Mouse (Mus musculus) megakaryocyte, embryonic 14.5 days (primary cell): Measurements from ENCODE around the gene Nudt7. TPM values are rescaled to one million over a fixed set of nuclear protein-coding genes. Genes with fewer than 3 reads are reported as not detected.

Source experiments
- H3K27me3 ChIP-seq: replicated peaks from 2 replicates; pipeline ENCODE3; 2012; ENCODE audit warnings: inconsistent platforms
- H3K36me3 ChIP-seq: replicated peaks from 2 replicates; pipeline ENCODE3; 2012; ENCODE audit warnings: low read length, inconsistent platforms, mixed read lengths
- H3K4me1 ChIP-seq: 2 replicates; pipeline ENCODE4 v1.6.1; 2012; ENCODE audit warnings: inconsistent platforms
- H3K4me3 ChIP-seq: replicated peaks from 2 replicates; pipeline ENCODE3; 2012; ENCODE audit warnings: moderate library complexity, mild to moderate bottlenecking, inconsistent platforms
- H3K9me3 ChIP-seq: 2 replicates; pipeline ENCODE4 v1.6.1; 2012; ENCODE audit warnings: inconsistent platforms
- FLI1 ChIP-seq: IDR thresholded peaks from 2 replicates; pipeline ENCODE4 v1.6.1; 2012; ENCODE audit warnings: low read length, inconsistent platforms, mixed read lengths
- GATA1 ChIP-seq: IDR thresholded peaks from 3 replicates; pipeline ENCODE4 v1.6.1; 2012; ENCODE audit warnings: mixed read lengths, low read length, inconsistent platforms, borderline replicate concordance
- polyA plus RNA-seq: library from polyadenylated mRNA; stranded (reverse); fragments of >175 nt; gene quantifications from 2 replicates; pipeline ENCODE4 v1.2.3, GENCODE M21; 2012; ENCODE audit warnings: low replicate concordance; ENCODE audit not compliant: insufficient read depth

Gene Nudt7
- polyA plus RNA-seq, 1 experiment, result 12.1 TPM

DNA sequence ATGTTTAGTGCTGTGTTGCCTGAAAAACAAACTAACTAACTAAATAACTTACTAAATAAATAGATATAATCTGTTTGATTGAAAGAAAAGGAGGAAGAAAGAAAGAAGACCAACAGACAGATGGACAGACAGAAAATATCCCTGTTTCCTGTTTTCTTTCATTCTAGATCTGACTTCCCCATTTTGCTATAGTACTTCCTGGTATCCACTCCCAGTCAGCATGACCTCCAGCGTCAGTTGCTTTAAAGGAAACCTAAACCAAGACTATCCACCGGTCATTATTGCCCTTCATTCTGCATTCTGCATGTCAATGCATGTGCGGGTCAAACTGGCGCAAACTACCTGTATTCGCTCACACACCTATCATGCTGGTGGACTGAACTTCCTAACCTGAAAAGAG lies 60.0 kb downstream of the Nudt7 start:
- TF ChIP-seq GATA1, result no peak
- TF ChIP-seq FLI1, result no peak
- no peaks in the 10 kb centered on the region for H3K27me3 ChIP-seq
- no peaks in the 10 kb centered on the region for H3K36me3 ChIP-seq
- H3K4me1 ChIP-seq, result 0 out of 2 replicates have a peak, but pooled peaks cover 3% of the 10 kb centered on the region
- peaks cover 11% of the 10 kb centered on the region; the same call in 1 of the 2 replicates for H3K9me3 ChIP-seq
- H3K4me3 ChIP-seq, result no peak overlapping the region

GRCm38 (mm10) chr8:114198990-114199389 lies 65.6 kb downstream of the Nudt7 start:
- peaks cover 8% of the 10 kb centered on the region for H3K27me3 ChIP-seq
- H3K4me1 ChIP-seq, result 0 out of 2 replicates have a peak, but pooled peaks cover 6% of the 10 kb centered on the region
- TF ChIP-seq GATA1, result no peak
- no peak for TF ChIP-seq FLI1
- H3K9me3 ChIP-seq, result 0 out of 2 replicates have a peak, but pooled peaks cover 4% of the 10 kb centered on the region
- H3K4me3 ChIP-seq, result no peak overlapping the region
- H3K36me3 ChIP-seq, result no peaks in the 10 kb centered on the region

Other genes starting within 250 kb of the Nudt7 start
- gene Vat1l, start 72.1 kb downstream of the Nudt7 start, polyA plus RNA-seq, result 2.3 and 6.6 TPM in 2 replicates